Mouse (Mus musculus): ENCODE data around the gene Plcl2. TPM values are rescaled to one million over a fixed set of nuclear protein-coding genes. Genes with fewer than 3 reads are reported as not detected.

The Plcl2 gene
- polyA plus RNA-seq, 1 experiment from 2014 or later = 6.7 TPM

Other genes with a start within 250 kb of the Plcl2 start
- 0.20 and 0.78 TPM in 2 replicates for gene Dazl, start 215.8 kb upstream of the Plcl2 start, polyA plus RNA-seq (2014; fragmentation: Nextera tagmentation; extraction: Ambion mirVana)